Mouse (Mus musculus): ENCODE measurements around the gene Nmur1. TPM values are rescaled to one million over a fixed set of nuclear protein-coding genes. Genes with fewer than 3 reads are reported as not detected.

Nmur1 gene
- polyA plus RNA-seq, 1 experiment from 2014 or later: not detected

GRCm38 (mm10) chr1:86464223-86464874 lies 38.3 kb upstream of the Nmur1 start:
- WGBS: 37% methylated on average over 9 of the region's 9 CpGs
- Histone ChIP-seq H3K4me3 (ENCODE audit: low read depth, low read length) (no peak overlapping the region), H3K27ac (ENCODE audit: low read depth, low read length) (peak overlapping the region; percentile 57; the same call in 1 of the 2 replicates), H3K27me3 (ENCODE audit: control insufficient read depth, insufficient read depth, low read length) (no peaks in the 10 kb centered on the region), H3K9ac (ENCODE audit: low read length) (no peak overlapping the region; the same call in 1 of the 2 replicates), H3K9me3 (ENCODE audit: control insufficient read depth, low read length) (no peaks in the 10 kb centered on the region), H3K4me1 (ENCODE audit: control insufficient read depth, insufficient read depth, low read length) (0 out of 2 replicates have a peak, but pooled peaks cover 3% of the 10 kb centered on the region), H3K4me2 (no peak overlapping the region), H3K36me3 (ENCODE audit: control insufficient read depth, insufficient read depth, low read length) (no peaks in the 10 kb centered on the region)
- DNase-seq (ENCODE audit: low spot score, missing footprints) (peak; percentile 88), ATAC-seq (ENCODE audit: low FRiP score) (0 out of 2 replicates have a peak, but pooled peaks have one; percentile 7)

GRCm38 (mm10) chr1:86459371-86459770 lies 33.3 kb upstream of the Nmur1 start:
- Histone ChIP-seq H3K4me2 (no peak overlapping the region), H3K27ac (ENCODE audit: low read depth, low read length) (no peak overlapping the region), H3K27me3 (ENCODE audit: control insufficient read depth, insufficient read depth, low read length) (no peaks in the 10 kb centered on the region), H3K36me3 (ENCODE audit: control insufficient read depth, insufficient read depth, low read length) (no peaks in the 10 kb centered on the region), H3K4me1 (ENCODE audit: control insufficient read depth, insufficient read depth, low read length) (no peaks in the 10 kb centered on the region), H3K9ac (ENCODE audit: low read length) (no peak overlapping the region), H3K9me3 (ENCODE audit: control insufficient read depth, low read length) (no peaks in the 10 kb centered on the region), H3K4me3 (ENCODE audit: low read depth, low read length) (no peak overlapping the region)
- DNase-seq (ENCODE audit: low spot score, missing footprints) (no peak), ATAC-seq (ENCODE audit: low FRiP score) (no peak)
- WGBS: 83% methylated on average over 4 of the region's 4 CpGs

- Histone ChIP-seq H3K4me2 (no peak overlapping the region), H3K4me1 (ENCODE audit: control insufficient read depth, insufficient read depth, low read length) (no peaks in the 10 kb centered on the region), H3K27me3 (ENCODE audit: control insufficient read depth, insufficient read depth, low read length) (no peaks in the 10 kb centered on the region), H3K9me3 (ENCODE audit: control insufficient read depth, low read length) (no peaks in the 10 kb centered on the region), H3K27ac (ENCODE audit: low read depth, low read length) (no peak overlapping the region), H3K4me3 (ENCODE audit: low read depth, low read length) (no peak overlapping the region), H3K9ac (ENCODE audit: low read length) (no peak overlapping the region), H3K36me3 (ENCODE audit: control insufficient read depth, insufficient read depth, low read length) (no peaks in the 10 kb centered on the region)
- 74% methylated on average over 13 of the region's 13 CpGs for WGBS
- DNase-seq (ENCODE audit: low spot score, missing footprints) (no peak), ATAC-seq (ENCODE audit: low FRiP score) (no peak)
Observed at GRCm38 (mm10) chr1:86456892-86457581, 31.0 kb upstream of the Nmur1 start.

- no peak overlapping the region for H3K4me2 ChIP-seq
- no peaks in the 10 kb centered on the region for H3K27me3 ChIP-seq (ENCODE audit: control insufficient read depth, insufficient read depth, low read length)
- WGBS: 70% methylated on average over 5 of the region's 5 CpGs
- DNase-seq (ENCODE audit: low spot score, missing footprints) (no peak), ATAC-seq (ENCODE audit: low FRiP score) (no peak)
- no peak overlapping the region for H3K9ac ChIP-seq (ENCODE audit: low read length)
- H3K9me3 ChIP-seq (ENCODE audit: control insufficient read depth, low read length): no peaks in the 10 kb centered on the region
- H3K27ac ChIP-seq (ENCODE audit: low read depth, low read length): no peak overlapping the region
- H3K4me1 ChIP-seq (ENCODE audit: control insufficient read depth, insufficient read depth, low read length): no peaks in the 10 kb centered on the region
- no peak overlapping the region for H3K4me3 ChIP-seq (ENCODE audit: low read depth, low read length)
- H3K36me3 ChIP-seq (ENCODE audit: control insufficient read depth, insufficient read depth, low read length): no peaks in the 10 kb centered on the region
Observed at GRCm38 (mm10) chr1:86452713-86453112, 26.7 kb upstream of the Nmur1 start.

- Histone ChIP-seq H3K4me2 (no peak overlapping the region), H3K27me3 (ENCODE audit: control insufficient read depth, insufficient read depth, low read length) (no peaks in the 10 kb centered on the region), H3K9ac (ENCODE audit: low read length) (no peak overlapping the region), H3K36me3 (ENCODE audit: control insufficient read depth, insufficient read depth, low read length) (no peaks in the 10 kb centered on the region), H3K27ac (ENCODE audit: low read depth, low read length) (no peak overlapping the region), H3K4me1 (ENCODE audit: control insufficient read depth, insufficient read depth, low read length) (no peaks in the 10 kb centered on the region), H3K4me3 (ENCODE audit: low read depth, low read length) (no peak overlapping the region), H3K9me3 (ENCODE audit: control insufficient read depth, low read length) (no peaks in the 10 kb centered on the region)
- 57% methylated on average over 6 of the region's 6 CpGs for WGBS
- ATAC-seq (ENCODE audit: low FRiP score) (no peak), DNase-seq (ENCODE audit: low spot score, missing footprints) (no peak)
Observed at GRCm38 (mm10) chr1:86449966-86450365, 23.9 kb upstream of the Nmur1 start.

- Histone ChIP-seq H3K9me3 (ENCODE audit: control insufficient read depth, low read length) (no peaks in the 10 kb centered on the region), H3K9ac (ENCODE audit: low read length) (no peak overlapping the region), H3K36me3 (ENCODE audit: control insufficient read depth, insufficient read depth, low read length) (no peaks in the 10 kb centered on the region), H3K4me2 (no peak overlapping the region), H3K27ac (ENCODE audit: low read depth, low read length) (no peak overlapping the region), H3K27me3 (ENCODE audit: control insufficient read depth, insufficient read depth, low read length) (no peaks in the 10 kb centered on the region), H3K4me1 (ENCODE audit: control insufficient read depth, insufficient read depth, low read length) (peaks cover 4% of the 10 kb centered on the region), H3K4me3 (ENCODE audit: low read depth, low read length) (no peak overlapping the region)
- ATAC-seq (ENCODE audit: low FRiP score) (no peak), DNase-seq (ENCODE audit: low spot score, missing footprints) (no peak)
- WGBS: 47% methylated on average over 4 of the region's 4 CpGs
Observed at GRCm38 (mm10) chr1:86448272-86448671, 22.2 kb upstream of the Nmur1 start.

- ATAC-seq (ENCODE audit: low FRiP score) (no peak), DNase-seq (ENCODE audit: low spot score, missing footprints) (no peak)
- H3K4me2 ChIP-seq: no peak overlapping the region
- no peak overlapping the region for H3K9ac ChIP-seq (ENCODE audit: low read length)
- H3K36me3 ChIP-seq (ENCODE audit: control insufficient read depth, insufficient read depth, low read length): no peaks in the 10 kb centered on the region
- no peaks in the 10 kb centered on the region for H3K9me3 ChIP-seq (ENCODE audit: control insufficient read depth, low read length)
- WGBS: 57% methylated on average over 13 of the region's 13 CpGs
- H3K27me3 ChIP-seq (ENCODE audit: control insufficient read depth, insufficient read depth, low read length): no peaks in the 10 kb centered on the region
- H3K4me3 ChIP-seq (ENCODE audit: low read depth, low read length): no peak overlapping the region
- no peak overlapping the region for H3K27ac ChIP-seq (ENCODE audit: low read depth, low read length)
- H3K4me1 ChIP-seq (ENCODE audit: control insufficient read depth, insufficient read depth, low read length): peaks cover 9% of the 10 kb centered on the region
Observed at GRCm38 (mm10) chr1:86447596-86448171, 21.7 kb upstream of the Nmur1 start.

- Histone ChIP-seq H3K27ac (ENCODE audit: low read depth, low read length) (peak overlapping the region; percentile 99), H3K4me1 (ENCODE audit: control insufficient read depth, insufficient read depth, low read length) (peaks cover 21% of the 10 kb centered on the region), H3K9me3 (ENCODE audit: control insufficient read depth, low read length) (no peaks in the 10 kb centered on the region), H3K9ac (ENCODE audit: low read length) (peak overlapping the region; percentile 97), H3K4me2 (peak overlapping the region; percentile 81), H3K4me3 (ENCODE audit: low read depth, low read length) (no peak overlapping the region; the same call in 1 of the 2 replicates), H3K36me3 (ENCODE audit: control insufficient read depth, insufficient read depth, low read length) (no peaks in the 10 kb centered on the region), H3K27me3 (ENCODE audit: control insufficient read depth, insufficient read depth, low read length) (no peaks in the 10 kb centered on the region)
- WGBS: 55% methylated on average over 8 of the region's 8 CpGs
- peak; percentile 89 for DNase-seq (ENCODE audit: low spot score, missing footprints)
- ATAC-seq (ENCODE audit: low FRiP score): no peak
Observed at GRCm38 (mm10) chr1:86443386-86444172, 17.6 kb upstream of the Nmur1 start.
